Mouse (Mus musculus) midbrain, embryonic 16.5 days (tissue): ENCODE results near the gene Hist1h3f. TPM values are rescaled to one million over a fixed set of nuclear protein-coding genes. Genes with fewer than 3 reads are reported as not detected.
"Not testable (repeated sequence)": the region's sequence is repeated elsewhere in the genome, so short reads cannot be mapped to it uniquely, and the experiment has no call there.

Source experiments
- ATAC-seq: fragments of 200-750 bp; cut with Nextera tagmentation; 2 replicates; pipeline ENCODE4 v1.8.0; 2017; ENCODE audit warnings: moderate TSS enrichment
- H3K27ac ChIP-seq: fragments of 300-500 bp; sonication (generic); 2 replicates; pipeline ENCODE4 v1.5.1; 2014; ENCODE audit warnings: mild to moderate bottlenecking, low read length, mixed read lengths
- H3K27me3 ChIP-seq: fragments of 300-500 bp; sonication (generic); 2 replicates; pipeline ENCODE4 v1.6.1; 2014; ENCODE audit warnings: low read depth, low read length, mixed read lengths; ENCODE audit not compliant: control insufficient read depth, insufficient read depth
- H3K36me3 ChIP-seq: fragments of 300-500 bp; sonication (generic); 2 replicates; pipeline ENCODE4 v1.6.1; 2014; ENCODE audit warnings: mild to moderate bottlenecking, low read length, moderate library complexity, mixed read lengths; ENCODE audit not compliant: control insufficient read depth, insufficient read depth
- H3K4me1 ChIP-seq: fragments of 300-500 bp; sonication (generic); 2 replicates; pipeline ENCODE4 v1.6.1; 2014; ENCODE audit warnings: mild to moderate bottlenecking, low read length, mixed read lengths; ENCODE audit not compliant: control insufficient read depth, insufficient read depth
- H3K4me2 ChIP-seq: fragments of 300-500 bp; sonication (generic); 2 replicates; pipeline ENCODE4 v1.6.1; 2014; ENCODE audit warnings: mild to moderate bottlenecking, low read length, mixed read lengths
- H3K4me3 ChIP-seq: fragments of 300-500 bp; sonication (generic); 2 replicates; pipeline ENCODE4 v1.5.1; 2014; ENCODE audit warnings: low read depth, mild to moderate bottlenecking, low read length, moderate library complexity, mixed read lengths
- H3K9ac ChIP-seq: fragments of 300-500 bp; sonication (generic); 2 replicates; pipeline ENCODE4 v1.6.1; 2014; ENCODE audit warnings: low read depth, low read length, mixed read lengths
- H3K9me3 ChIP-seq: fragments of 300-500 bp; sonication (generic); replicated peaks from 2 replicates; pipeline ENCODE4 v1.6.1; 2014; ENCODE audit warnings: mild to moderate bottlenecking, low read length, mixed read lengths; ENCODE audit not compliant: control insufficient read depth, poor library complexity, severe bottlenecking
- WGBS: fragments of 180-500 bp; shearing (Covaris S2); extraction: QIAGEN DNeasy Blood & Tissue Kit; methylation state at CpG from one replicate; pipeline ENCODE4 v1.1.7; 2014; 5-methylcytosine and 5-hydroxymethylcytosine counted together
- polyA plus RNA-seq: library from polyadenylated mRNA; unstranded; fragments of >200 nt; fragmentation: Nextera tagmentation; extraction: Ambion mirVana; gene quantifications from 2 replicates; pipeline ENCODE4 v1.2.1, GENCODE M21; 2015

Hist1h3f gene
- polyA plus RNA-seq, 1 experiment from 2014 or later, result not detected

DNA sequence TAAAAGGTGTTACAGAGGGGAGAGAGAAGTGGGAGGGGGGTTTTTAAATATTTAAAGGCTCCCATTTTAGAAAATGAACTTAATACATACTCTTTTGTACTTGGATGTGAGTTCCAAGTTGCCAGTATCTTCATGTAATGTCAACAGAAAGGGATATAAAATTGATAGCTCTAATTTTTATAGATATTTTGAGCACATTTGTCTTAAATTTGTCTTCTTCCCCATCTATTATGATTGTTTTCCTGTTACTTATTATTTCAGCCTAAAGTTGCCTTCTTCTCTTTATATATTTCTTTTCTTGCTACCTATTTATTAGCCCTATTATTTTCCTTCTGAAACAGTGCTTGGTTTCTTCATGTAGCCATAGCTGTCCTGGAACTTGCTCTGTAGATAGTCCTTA, 9.1 kb downstream of the Hist1h3f start, which contains the start of gene Hist1h1d:
Gene Hist1h1d (plus strand): TSS at position 301 of the 400 bp plus-strand sequence.
- ATAC-seq, result no peak
- Histone ChIP-seq H3K27ac (no peak within 1 kb of the TSS; the same call in 1 of the 2 replicates), H3K27me3 (no peaks in the 10 kb centered on the region), H3K4me1 (peaks cover 23% of the 10 kb centered on the region), H3K4me2 (no peak within 1 kb of the TSS; the same call in 1 of the 2 replicates), H3K4me3 (no peak within 1 kb of the TSS), H3K9ac (no peak within 1 kb of the TSS), H3K9me3 (no peaks in the 10 kb centered on the region), H3K36me3 (no peaks in the 10 kb centered on the region)

DNA sequence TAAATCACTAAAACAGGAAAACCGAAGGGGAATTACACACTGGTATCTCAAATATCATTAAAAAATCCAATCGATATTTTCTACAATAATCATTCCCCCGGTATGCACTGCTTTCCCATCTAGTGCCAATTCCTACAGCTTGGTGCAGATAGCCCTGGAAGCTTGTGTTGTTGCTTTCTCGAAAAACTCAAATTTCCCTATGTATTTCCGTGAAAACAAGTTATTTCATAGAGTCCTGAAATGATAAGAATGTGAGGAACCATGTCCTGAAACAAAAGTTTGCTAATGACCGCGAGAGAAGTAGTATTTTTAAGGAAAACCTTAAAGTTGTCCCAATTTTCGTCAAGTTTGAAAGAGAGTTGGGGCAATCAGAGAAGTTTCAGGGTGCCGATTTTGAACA, 10.5 kb downstream of the Hist1h3f start:
- Histone ChIP-seq H3K27me3 (no peaks in the 10 kb centered on the region), H3K9me3 (no peaks in the 10 kb centered on the region), H3K4me2 (peak overlapping the region; percentile 96), H3K27ac (peak overlapping the region; percentile 78), H3K9ac (peak overlapping the region; percentile 63), H3K4me1 (peaks cover 23% of the 10 kb centered on the region), H3K36me3 (no peaks in the 10 kb centered on the region), H3K4me3 (peak overlapping the region; percentile 46)
- 20% methylated on average over 9 of the region's 9 CpGs for WGBS
- no peak for ATAC-seq

DNA sequence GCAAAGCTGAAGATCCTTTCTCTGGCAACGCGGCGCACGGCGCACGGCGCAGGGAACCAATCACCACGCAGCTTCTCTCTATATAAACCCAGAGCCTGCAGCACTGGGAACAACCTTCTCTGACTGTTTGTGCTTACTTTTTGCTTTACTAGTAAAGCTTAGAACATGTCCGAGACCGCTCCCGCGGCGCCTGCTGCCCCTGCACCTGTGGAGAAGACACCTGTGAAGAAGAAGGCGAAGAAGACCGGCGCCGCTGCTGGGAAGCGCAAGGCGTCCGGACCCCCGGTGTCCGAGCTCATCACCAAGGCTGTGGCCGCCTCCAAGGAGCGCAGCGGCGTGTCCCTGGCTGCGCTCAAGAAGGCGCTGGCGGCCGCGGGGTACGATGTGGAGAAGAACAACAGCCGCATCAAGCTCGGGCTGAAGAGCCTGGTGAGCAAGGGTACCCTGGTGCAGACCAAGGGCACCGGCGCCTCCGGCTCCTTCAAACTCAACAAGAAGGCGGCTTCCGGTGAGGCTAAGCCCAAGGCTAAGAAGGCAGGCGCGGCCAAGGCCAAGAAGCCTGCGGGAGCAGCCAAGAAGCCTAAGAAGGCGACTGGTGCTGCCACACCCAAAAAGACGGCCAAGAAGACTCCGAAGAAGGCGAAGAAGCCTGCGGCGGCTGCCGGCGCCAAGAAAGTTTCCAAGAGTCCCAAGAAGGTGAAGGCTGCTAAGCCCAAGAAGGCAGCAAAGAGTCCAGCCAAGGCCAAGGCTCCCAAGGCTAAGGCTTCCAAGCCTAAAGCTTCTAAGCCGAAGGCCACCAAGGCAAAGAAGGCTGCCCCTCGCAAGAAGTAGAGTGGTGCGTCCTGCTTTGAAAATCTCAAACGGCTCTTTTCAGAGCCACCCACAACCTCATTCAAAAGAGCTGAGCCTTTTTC, 11.3 kb downstream of the Hist1h3f start:
- H3K9ac ChIP-seq, result peak overlapping the region; percentile 63
- under 1% methylated on average over 50 of the region's 54 CpGs for WGBS
- ATAC-seq, result peak; percentile 66
- no peaks in the 10 kb centered on the region for H3K9me3 ChIP-seq
- peak overlapping the region; percentile 78 for H3K27ac ChIP-seq
- no peaks in the 10 kb centered on the region for H3K36me3 ChIP-seq
- peak overlapping the region; percentile 96 for H3K4me2 ChIP-seq
- peaks cover 23% of the 10 kb centered on the region for H3K4me1 ChIP-seq
- peak overlapping the region; percentile 46 for H3K4me3 ChIP-seq
- no peaks in the 10 kb centered on the region for H3K27me3 ChIP-seq

DNA sequence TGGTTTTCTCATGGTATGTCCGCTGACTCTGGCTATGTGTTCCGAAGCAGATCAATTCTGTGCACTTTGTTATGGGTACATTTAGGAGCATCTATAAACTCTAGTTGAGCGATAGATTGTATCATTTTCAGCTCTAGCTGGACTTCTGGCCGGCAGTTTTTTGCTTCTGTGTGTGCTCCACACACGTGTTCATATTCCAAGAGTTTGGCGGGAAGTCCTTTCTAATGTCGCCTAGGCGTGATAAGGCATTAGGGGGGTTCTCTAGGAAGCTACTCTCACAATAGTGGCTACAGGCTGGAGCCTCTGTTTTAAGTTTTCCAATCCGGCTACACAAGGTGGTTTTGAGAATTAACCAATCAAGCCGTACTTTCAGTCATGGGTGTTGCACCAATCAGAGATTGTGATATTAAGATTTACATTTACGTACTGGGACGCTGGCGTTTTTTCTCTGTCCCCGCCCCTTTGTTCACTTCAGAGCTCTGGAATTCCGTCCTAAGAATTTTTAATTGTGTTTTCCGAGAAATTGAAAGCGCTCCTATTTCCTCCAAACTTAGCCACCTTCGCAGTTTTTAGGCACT, 12.1 kb downstream of the Hist1h3f start:
- Histone ChIP-seq H3K27ac (peak overlapping the region; percentile 83), H3K27me3 (no peaks in the 10 kb centered on the region), H3K36me3 (no peaks in the 10 kb centered on the region), H3K9me3 (no peaks in the 10 kb centered on the region), H3K4me2 (peak overlapping the region; percentile 96), H3K4me1 (peaks cover 18% of the 10 kb centered on the region), H3K4me3 (peak overlapping the region; percentile 46), H3K9ac (peak overlapping the region; percentile 63)
- ATAC-seq, result peak; percentile 80
- under 1% methylated on average over 18 of the region's 18 CpGs for WGBS

DNA sequence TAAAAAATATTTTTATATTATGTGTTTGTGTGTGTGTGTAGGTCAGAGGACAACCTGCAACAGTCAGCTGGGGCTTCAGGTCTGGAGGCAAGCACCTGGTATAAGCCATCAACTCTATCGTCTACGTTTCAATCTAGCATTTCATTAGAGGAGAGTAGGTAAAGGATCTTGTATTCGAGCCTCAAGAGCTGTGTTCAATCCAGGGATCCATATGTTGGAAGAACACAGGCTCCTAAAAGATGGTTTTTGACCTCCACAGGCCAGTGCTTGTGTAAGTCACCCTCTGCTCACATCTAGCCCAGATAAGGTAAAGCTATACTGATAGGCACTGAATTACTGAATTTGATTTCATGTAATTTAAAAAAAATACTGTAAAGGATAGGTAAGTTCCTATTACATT, 13.1 kb downstream of the Hist1h3f start:
- Histone ChIP-seq H3K27me3 (no peaks in the 10 kb centered on the region), H3K4me3 (no peak overlapping the region), H3K4me1 (peaks cover 18% of the 10 kb centered on the region), H3K4me2 (no peak overlapping the region), H3K9me3 (no peaks in the 10 kb centered on the region), H3K36me3 (no peaks in the 10 kb centered on the region), H3K9ac (0 out of 2 replicates have a peak overlapping the region, but pooled peaks have one; percentile 10), H3K27ac (no peak overlapping the region)
- 68% methylated on average over 3 of the region's 3 CpGs for WGBS
- no peak for ATAC-seq

DNA sequence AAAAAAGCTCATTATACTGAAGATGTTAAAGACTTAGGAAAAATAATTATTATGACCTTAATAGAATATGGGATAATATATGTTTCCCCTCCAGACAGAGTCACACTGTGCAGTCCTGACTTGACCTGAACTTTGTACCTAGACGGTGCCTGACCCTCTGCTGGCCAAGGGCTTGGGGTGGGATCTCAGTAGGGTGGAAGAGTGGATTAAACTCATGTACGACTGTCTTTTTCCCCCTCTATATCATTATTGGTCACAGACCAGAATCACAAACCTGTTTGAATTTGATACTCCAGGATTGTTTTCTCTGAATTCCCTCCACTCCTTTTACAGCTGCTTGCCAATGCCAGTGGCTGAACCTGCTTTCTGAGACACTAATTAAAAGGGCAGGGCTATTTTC, 16.8 kb downstream of the Hist1h3f start:
- not testable (repeated sequence) for H3K4me1 ChIP-seq, H3K9me3 ChIP-seq, H3K9ac ChIP-seq, H3K27ac ChIP-seq, ATAC-seq, H3K36me3 ChIP-seq, H3K4me2 ChIP-seq, H3K27me3 ChIP-seq, H3K4me3 ChIP-seq
- 14% methylated on average over 2 of the region's 2 CpGs for WGBS

DNA sequence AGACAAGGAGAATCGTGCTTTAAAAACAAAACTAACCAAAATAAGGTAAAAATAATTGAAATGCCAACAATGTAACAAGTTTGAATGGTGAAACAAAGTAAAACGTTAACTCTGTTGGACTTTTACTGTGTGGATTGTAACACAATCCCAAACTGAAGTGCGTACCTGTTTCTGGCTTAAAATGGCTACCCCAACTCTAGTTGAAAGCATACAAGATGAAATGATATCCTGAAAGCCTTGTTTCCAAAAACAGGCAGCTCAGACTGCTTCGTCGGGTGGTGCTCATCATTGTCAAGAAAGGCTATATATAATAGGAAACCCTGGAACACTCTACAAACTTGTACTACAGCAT, 17.7 kb downstream of the Hist1h3f start:
- H3K9me3 ChIP-seq, H3K36me3 ChIP-seq, ATAC-seq, H3K9ac ChIP-seq, H3K27me3 ChIP-seq, H3K4me1 ChIP-seq: not testable (repeated sequence)
- peak overlapping the region; percentile 47 for H3K4me3 ChIP-seq
- H3K27ac ChIP-seq, result peak overlapping the region; percentile 98
- peak overlapping the region; percentile 85 for H3K4me2 ChIP-seq
- WGBS, result 0% methylated on average over 2 of the region's 5 CpGs

DNA sequence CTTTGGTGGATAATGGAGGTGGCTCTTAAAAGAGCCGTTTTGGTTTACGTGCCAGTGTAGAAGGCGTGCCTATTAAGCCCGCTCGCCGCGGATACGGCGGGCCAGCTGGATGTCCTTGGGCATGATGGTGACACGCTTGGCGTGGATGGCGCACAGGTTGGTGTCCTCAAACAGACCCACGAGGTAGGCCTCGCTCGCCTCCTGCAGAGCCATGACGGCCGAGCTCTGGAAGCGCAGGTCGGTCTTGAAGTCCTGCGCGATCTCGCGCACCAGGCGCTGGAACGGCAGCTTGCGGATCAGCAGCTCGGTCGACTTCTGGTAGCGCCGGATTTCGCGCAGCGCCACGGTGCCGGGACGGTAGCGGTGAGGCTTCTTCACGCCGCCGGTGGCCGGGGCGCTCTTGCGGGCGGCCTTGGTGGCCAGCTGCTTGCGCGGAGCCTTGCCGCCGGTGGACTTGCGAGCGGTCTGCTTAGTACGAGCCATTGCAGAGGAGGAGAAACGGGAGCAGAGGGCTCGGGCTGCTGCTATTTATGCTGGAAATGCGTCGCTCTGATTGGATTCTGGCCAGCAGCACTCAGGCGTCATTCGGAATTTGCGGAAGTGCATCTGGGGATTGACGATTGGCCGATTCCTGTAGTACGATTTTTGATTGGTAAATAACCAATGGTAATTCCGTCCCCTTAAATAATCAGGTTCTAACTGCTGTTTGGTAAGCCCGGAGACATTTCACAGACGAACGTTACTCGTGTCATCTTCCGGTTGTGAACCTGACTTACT, 18.2 kb downstream of the Hist1h3f start, which contains the start of gene Hist1h3e:
Gene Hist1h3e (minus strand): TSS at position 487 of the 777 bp plus-strand sequence.
- Histone ChIP-seq H3K4me3 (peak within 1 kb of the TSS; percentile 47), H3K4me2 (peak within 1 kb of the TSS; percentile 85), H3K9ac (peak within 1 kb of the TSS; percentile 73), H3K27ac (peak within 1 kb of the TSS; percentile 98)
- H3K27me3 ChIP-seq, H3K9me3 ChIP-seq, H3K4me1 ChIP-seq, H3K36me3 ChIP-seq: not testable (repeated sequence)
- peak; percentile 97 for ATAC-seq
- WGBS, result under 1% methylated on average over 48 of the region's 67 CpGs
